Mouse (Mus musculus) midbrain, postnatal 0 days (tissue): ENCODE measurements at regions not wholly inside any gene's neighbourhood (a gene's known extent, or its start where the extent isn't known, plus 50 kb on each side); places are given as distances from the start of the nearest gene placed in this dataset.

Experiments
- ATAC-seq: fragments of 200-750 bp; cut with Nextera tagmentation; 2 replicates; pipeline ENCODE4 v1.8.0; 2017; ENCODE audit warnings: moderate number of reproducible peaks, mild to moderate bottlenecking, moderate TSS enrichment, moderate library complexity; ENCODE audit not compliant: low FRiP score
- DNase-seq: peaks from one replicate; pipeline ENCODE4 v3.0.0-alpha.2; 2015; ENCODE audit warnings: low spot score
- H3K27ac ChIP-seq: fragments of 300-500 bp; sonication (generic); 2 replicates; pipeline ENCODE4 v1.5.1; 2014; ENCODE audit warnings: low read depth, mild to moderate bottlenecking, low read length, mixed read lengths
- H3K27me3 ChIP-seq: fragments of 300-500 bp; sonication (generic); 2 replicates; pipeline ENCODE4 v1.6.1; 2014; ENCODE audit warnings: low read length, control low read depth, mixed read lengths; ENCODE audit not compliant: insufficient read depth
- H3K36me3 ChIP-seq: fragments of 300-500 bp; sonication (generic); 2 replicates; pipeline ENCODE4 v1.6.1; 2014; ENCODE audit warnings: low read length, control low read depth, mixed read lengths; ENCODE audit not compliant: insufficient read depth
- H3K4me1 ChIP-seq: fragments of 300-500 bp; sonication (generic); 2 replicates; pipeline ENCODE4 v1.6.1; 2014; ENCODE audit warnings: mild to moderate bottlenecking, control low read depth, antibody characterized with exemption, low read length, mixed read lengths; ENCODE audit not compliant: insufficient read depth
- H3K4me2 ChIP-seq: fragments of 300-500 bp; sonication (generic); 2 replicates; pipeline ENCODE4 v1.6.1; 2014; ENCODE audit warnings: low read depth, mild to moderate bottlenecking, low read length, mixed read lengths; ENCODE audit not compliant: poor library complexity, severe bottlenecking
- H3K4me3 ChIP-seq: fragments of 300-500 bp; sonication (generic); 2 replicates; pipeline ENCODE4 v1.5.1; 2014; ENCODE audit warnings: low read depth, mild to moderate bottlenecking, low read length, moderate library complexity
- H3K9ac ChIP-seq: fragments of 300-500 bp; sonication (generic); replicated peaks from 2 replicates; pipeline ENCODE4 v1.6.1; 2014; ENCODE audit warnings: mild to moderate bottlenecking, low read length, moderate library complexity, mixed read lengths; ENCODE audit not compliant: poor library complexity, severe bottlenecking
- H3K9me3 ChIP-seq: fragments of 300-500 bp; sonication (generic); 2 replicates; pipeline ENCODE4 v1.6.1; 2016; ENCODE audit warnings: low read length, control low read depth
- CTCF ChIP-seq: IDR thresholded peaks from 2 replicates; pipeline ENCODE4 v1.5.1; 2016; ENCODE audit warnings: antibody characterized with exemption, mild to moderate bottlenecking
- WGBS: fragments of 180-500 bp; shearing (Covaris S2); extraction: QIAGEN DNeasy Blood & Tissue Kit; methylation state at CpG from one replicate; pipeline ENCODE4 v1.1.7; 2014; 5-methylcytosine and 5-hydroxymethylcytosine counted together

GRCm38 (mm10) chr4:34172000-34172399 lies 122.0 kb upstream of the Spaca1 start:
- no peaks in the 10 kb centered on the region for H3K4me1 ChIP-seq
- ATAC-seq = no peak
- no peaks in the 10 kb centered on the region for H3K36me3 ChIP-seq
- no peak overlapping the region for H3K4me3 ChIP-seq
- no peak overlapping the region for H3K4me2 ChIP-seq
- no peak for TF ChIP-seq CTCF
- 84% methylated on average over 3 of the region's 3 CpGs for WGBS
- no peaks in the 10 kb centered on the region for H3K27me3 ChIP-seq
- no peak overlapping the region for H3K27ac ChIP-seq
- H3K9me3 ChIP-seq = no peaks in the 10 kb centered on the region
- DNase-seq = no peak
- H3K9ac ChIP-seq = no peak overlapping the region

- H3K4me1 ChIP-seq = no peaks in the 10 kb centered on the region
- no peak for TF ChIP-seq CTCF
- no peaks in the 10 kb centered on the region for H3K9me3 ChIP-seq
- no peak overlapping the region for H3K4me3 ChIP-seq
- ATAC-seq (no peak), DNase-seq (no peak)
- no peak overlapping the region for H3K27ac ChIP-seq
- H3K36me3 ChIP-seq = no peaks in the 10 kb centered on the region
- H3K27me3 ChIP-seq = no peaks in the 10 kb centered on the region
- no peak overlapping the region for H3K4me2 ChIP-seq
- WGBS = 82% methylated on average over 1 of the region's 1 CpGs
- H3K9ac ChIP-seq = no peak overlapping the region
These were observed 127.4 kb upstream of the Spaca1 start for GRCm38 (mm10) chr4:34177421-34177820.

GRCm38 (mm10) chr4:34186522-34186921 lies 136.5 kb upstream of the Spaca1 start:
- Histone ChIP-seq H3K27me3 (no peaks in the 10 kb centered on the region), H3K27ac (no peak overlapping the region), H3K4me2 (no peak overlapping the region), H3K9ac (no peak overlapping the region), H3K4me1 (no peaks in the 10 kb centered on the region), H3K9me3 (no peaks in the 10 kb centered on the region), H3K4me3 (no peak overlapping the region), H3K36me3 (no peaks in the 10 kb centered on the region)
- TF ChIP-seq CTCF = no peak
- ATAC-seq (no peak), DNase-seq (no peak)
- WGBS = 89% methylated on average over 5 of the region's 5 CpGs

- H3K27ac ChIP-seq = no peak overlapping the region
- H3K4me3 ChIP-seq = no peak overlapping the region
- H3K9ac ChIP-seq = no peak overlapping the region
- ATAC-seq (no peak), DNase-seq (no peak)
- WGBS = 91% methylated on average over 10 of the region's 10 CpGs
- no peaks in the 10 kb centered on the region for H3K9me3 ChIP-seq
- H3K4me2 ChIP-seq = no peak overlapping the region
- no peaks in the 10 kb centered on the region for H3K4me1 ChIP-seq
- no peak for TF ChIP-seq CTCF
- H3K36me3 ChIP-seq = no peaks in the 10 kb centered on the region
- H3K27me3 ChIP-seq = no peaks in the 10 kb centered on the region
These were observed 153.3 kb upstream of the Spaca1 start for GRCm38 (mm10) chr4:34203193-34203848.

- ATAC-seq (no peak), DNase-seq (no peak)
- Histone ChIP-seq H3K27me3 (no peaks in the 10 kb centered on the region), H3K9me3 (no peaks in the 10 kb centered on the region), H3K4me1 (no peaks in the 10 kb centered on the region), H3K4me3 (no peak overlapping the region), H3K4me2 (no peak overlapping the region), H3K9ac (no peak overlapping the region), H3K36me3 (no peaks in the 10 kb centered on the region), H3K27ac (no peak overlapping the region)
- WGBS = 59% methylated on average over 5 of the region's 5 CpGs
- no peak for TF ChIP-seq CTCF
These were observed 159.3 kb upstream of the Spaca1 start for GRCm38 (mm10) chr4:34209179-34209896.

GRCm38 (mm10) chr4:34213731-34214130 lies 163.7 kb upstream of the Spaca1 start:
- Histone ChIP-seq H3K36me3 (no peaks in the 10 kb centered on the region), H3K9ac (no peak overlapping the region), H3K4me2 (no peak overlapping the region), H3K4me3 (no peak overlapping the region), H3K27me3 (no peaks in the 10 kb centered on the region), H3K27ac (no peak overlapping the region), H3K4me1 (no peaks in the 10 kb centered on the region), H3K9me3 (no peaks in the 10 kb centered on the region)
- DNase-seq (peak; percentile 24), ATAC-seq (no peak)
- TF ChIP-seq CTCF = no peak
